Mouse (Mus musculus) adipocyte (in vitro differentiated cells): ENCODE measurements at regions not wholly inside any gene's neighbourhood (a gene's known extent, or its start where the extent isn't known, plus 50 kb on each side); places are given as distances from the start of the nearest gene placed in this dataset.

Experiments used
- DNase-seq: peaks from one replicate; pipeline ENCODE4 v3.0.0-alpha.2; 2016; ENCODE audit warnings: low spot score

- peak; percentile 3 for DNase-seq
Observed at GRCm38 (mm10) chr14:37292084-37292860, 157.2 kb upstream of the Ghitm start.

GRCm38 (mm10) chr14:37284391-37284790 lies 149.3 kb upstream of the Ghitm start:
- DNase-seq: no peak

GRCm38 (mm10) chr14:37279356-37279755 lies 144.3 kb upstream of the Ghitm start:
- DNase-seq: no peak

- peak; percentile 21 for DNase-seq
Observed at GRCm38 (mm10) chr14:37276728-37277695, 141.9 kb upstream of the Ghitm start.

- DNase-seq: no peak
Observed at GRCm38 (mm10) chr14:37272063-37272462, 137.0 kb upstream of the Ghitm start.

- DNase-seq: no peak
Observed at GRCm38 (mm10) chr14:37271015-37271933, 136.2 kb upstream of the Ghitm start.

GRCm38 (mm10) chr14:37269920-37270319 lies 134.8 kb upstream of the Ghitm start:
- no peak for DNase-seq

- DNase-seq: peak; percentile 79
Observed at GRCm38 (mm10) chr14:37238632-37239032, 103.6 kb upstream of the Ghitm start.

GRCm38 (mm10) chr14:37237191-37237590 lies 102.1 kb upstream of the Ghitm start:
- DNase-seq: no peak

GRCm38 (mm10) chr14:37208256-37208655 lies 73.2 kb upstream of the Ghitm start:
- no peak for DNase-seq

- no peak for DNase-seq
Observed at GRCm38 (mm10) chr14:37189795-37190194, 54.7 kb upstream of the Ghitm start.
